Mouse (Mus musculus): ENCODE data around the gene Usb1. TPM values are rescaled to one million over a fixed set of nuclear protein-coding genes. Genes with fewer than 3 reads are reported as not detected.
A peak's percentile ranks its signal among the peaks of the same experiment; 100 is the strongest.

Gene Usb1
- polyA plus RNA-seq, 1 experiment from 2014 or later, result 37.8 TPM

DNA sequence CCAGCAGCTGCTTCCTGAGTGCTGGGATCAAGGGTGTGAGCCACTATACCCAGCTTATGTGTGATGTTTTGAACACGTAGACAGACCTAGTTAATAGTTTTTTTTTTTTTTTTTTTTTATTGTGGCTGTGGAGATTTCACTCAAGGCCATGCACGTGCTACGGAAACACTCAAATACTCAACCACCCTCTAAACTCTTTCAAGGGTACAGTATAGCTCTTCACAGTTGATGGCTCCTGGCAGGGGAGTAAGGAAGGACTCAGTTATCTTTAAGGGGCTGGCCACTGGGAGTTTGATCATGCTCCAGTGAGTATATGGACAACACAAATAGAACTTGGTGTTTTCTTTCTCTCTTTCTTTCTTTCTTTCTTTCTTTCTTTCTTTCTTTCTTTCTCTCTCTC lies 52.4 kb downstream of the Usb1 start:
- TF ChIP-seq CTCF (IDR thresholded peaks at IDR 0.05), result no peak
- ChIA-PET POLR2A (no interaction called here), CTCF (interaction anchor here (1.0 kb wide), 1 partner anchor 31 kb away, joined by 3 read pairs; no protein-coding TSS in a partner anchor)
- in situ Hi-C loops (cut with MboI; ENCODE audit: low pct_unique_long_range_greater_than_20kb), result no loop called here
- no peaks in the 10 kb centered on the region for H3K27me3 ChIP-seq
- DNase-seq (ENCODE audit: low read depth, low spot score), result no peak
- no peak for ATAC-seq

DNA sequence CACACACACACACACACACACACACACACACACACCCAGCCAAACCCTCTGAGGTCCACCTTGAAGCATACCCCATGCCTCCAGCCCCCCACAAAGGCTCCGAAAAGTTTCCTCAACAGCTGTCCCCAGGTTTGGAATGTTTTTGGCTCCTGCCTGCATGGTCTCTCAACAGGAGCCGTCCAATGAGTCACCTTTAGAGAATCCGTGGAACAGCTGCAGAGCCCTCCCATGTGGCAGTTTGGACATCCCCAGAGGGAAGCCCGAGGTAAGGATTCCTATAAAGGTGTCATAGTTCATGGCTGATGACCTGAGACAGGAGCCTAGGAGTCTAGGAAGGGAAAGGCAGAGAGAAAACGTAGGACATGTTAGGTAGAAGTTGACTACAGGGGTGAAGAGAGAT lies 54.0 kb downstream of the Usb1 start:
- TF ChIP-seq CTCF (IDR thresholded peaks at IDR 0.05), result no peak
- no peaks in the 10 kb centered on the region for H3K27me3 ChIP-seq
- peak; percentile 68 for DNase-seq (ENCODE audit: low read depth, low spot score)
- POLR2A ChIA-PET, result interaction anchor here (1.0 kb wide), 1 partner anchor 44 kb away, joined by 5 read pairs; no protein-coding TSS in a partner anchor
- CTCF ChIA-PET, result no interaction called here
- in situ Hi-C loops (cut with MboI; ENCODE audit: low pct_unique_long_range_greater_than_20kb), result no loop called here
- peak; percentile 75 for ATAC-seq

DNA sequence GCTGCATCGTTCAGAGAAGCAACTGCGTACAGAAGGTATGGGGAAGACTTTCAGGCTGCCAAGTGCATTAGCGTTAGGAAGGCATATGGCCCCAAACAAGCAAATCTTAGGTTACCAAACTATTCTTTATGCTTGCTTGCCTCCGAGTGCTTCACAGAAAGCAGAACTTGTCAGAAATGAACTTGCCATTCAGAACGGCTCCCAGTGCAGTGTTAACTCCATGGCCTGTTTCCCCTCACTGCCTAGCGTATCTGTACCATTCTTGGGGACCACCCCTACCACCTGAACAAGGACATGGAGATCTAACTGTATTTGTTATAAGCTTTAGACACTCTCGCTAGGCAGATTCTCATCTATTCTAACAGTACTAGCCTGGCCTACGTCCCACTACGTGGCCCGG lies 55.1 kb downstream of the Usb1 start:
- ChIA-PET CTCF (no interaction called here), POLR2A (no interaction called here)
- no peak for TF ChIP-seq CTCF (IDR thresholded peaks at IDR 0.05)
- no peaks in the 10 kb centered on the region for H3K27me3 ChIP-seq
- DNase-seq (ENCODE audit: low read depth, low spot score) (no peak), ATAC-seq (no peak)
- in situ Hi-C loops (cut with MboI; ENCODE audit: low pct_unique_long_range_greater_than_20kb), result no loop called here

DNA sequence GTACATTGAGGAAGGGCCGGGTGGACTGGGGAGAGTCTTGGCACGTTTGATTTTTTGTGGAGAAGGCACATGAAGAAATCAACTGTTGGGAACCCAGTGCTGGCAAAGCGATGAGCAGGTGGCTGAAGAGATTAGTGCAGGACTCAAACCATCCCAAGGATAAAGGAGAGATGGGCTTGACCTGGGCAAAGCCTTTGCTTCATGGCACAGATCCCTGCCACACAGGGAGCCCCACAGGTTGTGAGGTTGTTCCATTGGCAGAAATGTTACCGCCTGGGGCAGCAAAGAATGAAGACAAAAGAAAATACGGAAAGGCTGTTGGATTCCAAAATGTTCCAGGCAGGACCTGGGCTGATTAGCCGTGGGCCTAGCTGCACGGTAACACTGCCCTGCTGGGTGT lies 55.9 kb downstream of the Usb1 start:
- ATAC-seq, result no peak
- no peak for TF ChIP-seq CTCF (IDR thresholded peaks at IDR 0.05)
- in situ Hi-C loops (cut with MboI; ENCODE audit: low pct_unique_long_range_greater_than_20kb), result no loop called here
- ChIA-PET CTCF (no interaction called here), POLR2A (no interaction called here)
- H3K27me3 ChIP-seq, result no peaks in the 10 kb centered on the region
- no peak for DNase-seq (ENCODE audit: low read depth, low spot score)

DNA sequence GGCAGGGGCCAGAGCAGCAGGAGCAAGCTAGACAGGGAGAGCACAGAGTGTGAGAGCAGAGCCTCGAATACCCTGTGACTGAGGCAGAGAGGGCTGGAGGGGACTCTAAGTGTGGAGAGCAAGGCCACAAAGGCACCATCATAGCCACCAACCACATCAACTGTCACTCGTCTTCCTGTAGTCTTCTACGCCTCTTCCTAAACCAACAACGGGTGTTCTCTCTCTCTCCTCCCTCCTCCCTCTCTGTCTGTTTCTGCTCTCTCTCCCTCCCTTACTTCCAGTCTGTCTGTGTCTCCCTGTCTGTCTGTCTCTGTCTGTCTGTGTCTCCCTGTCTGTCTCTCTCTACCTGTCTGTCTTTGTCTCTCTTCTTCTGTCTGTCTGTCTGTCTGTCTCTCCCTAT lies 58.2 kb downstream of the Usb1 start:
- H3K27me3 ChIP-seq, result no peaks in the 10 kb centered on the region
- ATAC-seq (no peak), DNase-seq (ENCODE audit: low read depth, low spot score) (no peak)
- in situ Hi-C loops (cut with MboI; ENCODE audit: low pct_unique_long_range_greater_than_20kb), result no loop called here
- POLR2A ChIA-PET, result no interaction called here
- CTCF ChIA-PET, result no interaction called here
- no peak for TF ChIP-seq CTCF (IDR thresholded peaks at IDR 0.05)

DNA sequence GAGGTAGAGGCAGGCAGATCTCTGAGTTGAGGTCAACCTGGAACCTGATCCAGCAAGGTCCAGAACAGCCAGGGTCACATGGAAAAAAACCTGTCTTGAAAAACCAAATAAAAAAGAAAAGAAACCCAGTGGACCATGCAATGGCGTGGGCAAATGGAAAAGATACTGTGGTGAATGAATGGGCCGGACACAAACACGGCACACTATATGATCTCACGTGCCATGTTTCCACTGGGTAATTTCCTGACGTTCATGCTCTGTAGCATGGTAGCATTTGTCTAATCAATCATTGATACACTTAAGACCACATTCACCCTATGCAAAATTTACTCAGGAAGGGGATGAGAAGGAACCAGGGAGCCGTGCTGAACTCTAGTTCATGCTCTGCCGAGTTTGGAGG lies 59.0 kb downstream of the Usb1 start:
- ChIA-PET POLR2A (interaction anchor here (0.5 kb wide), 1 partner anchor 11 kb away, joined by 3 read pairs; no protein-coding TSS in a partner anchor), CTCF (no interaction called here)
- in situ Hi-C loops (cut with MboI; ENCODE audit: low pct_unique_long_range_greater_than_20kb), result no loop called here
- H3K27me3 ChIP-seq, result no peaks in the 10 kb centered on the region
- TF ChIP-seq CTCF (IDR thresholded peaks at IDR 0.05), result no peak
- ATAC-seq (no peak), DNase-seq (ENCODE audit: low read depth, low spot score) (no peak)

DNA sequence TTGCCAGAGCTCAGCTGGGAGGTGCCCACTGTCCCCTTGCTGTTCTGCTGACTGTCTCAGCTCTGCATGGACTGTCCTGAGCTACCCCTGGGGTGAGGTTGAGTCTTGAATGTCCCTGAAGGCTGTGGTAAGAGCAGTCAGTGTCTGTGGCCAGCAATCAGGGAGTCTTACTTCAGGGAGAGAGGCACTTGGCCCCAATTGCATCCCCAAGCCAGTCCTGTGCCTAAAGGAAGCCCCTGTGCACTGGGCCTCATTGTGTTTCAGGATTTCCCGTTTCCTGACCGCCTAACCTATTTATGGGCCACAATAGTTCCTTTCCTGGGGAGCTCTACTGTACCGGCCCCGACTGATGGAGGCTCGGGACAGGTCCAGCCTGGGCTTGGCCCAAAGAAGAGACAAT lies 60.5 kb downstream of the Usb1 start:
- no peak for TF ChIP-seq CTCF (IDR thresholded peaks at IDR 0.05)
- ChIA-PET CTCF (no interaction called here), POLR2A (no interaction called here)
- H3K27me3 ChIP-seq, result no peaks in the 10 kb centered on the region
- in situ Hi-C loops (cut with MboI; ENCODE audit: low pct_unique_long_range_greater_than_20kb), result no loop called here
- DNase-seq (ENCODE audit: low read depth, low spot score) (no peak), ATAC-seq (no peak)

DNA sequence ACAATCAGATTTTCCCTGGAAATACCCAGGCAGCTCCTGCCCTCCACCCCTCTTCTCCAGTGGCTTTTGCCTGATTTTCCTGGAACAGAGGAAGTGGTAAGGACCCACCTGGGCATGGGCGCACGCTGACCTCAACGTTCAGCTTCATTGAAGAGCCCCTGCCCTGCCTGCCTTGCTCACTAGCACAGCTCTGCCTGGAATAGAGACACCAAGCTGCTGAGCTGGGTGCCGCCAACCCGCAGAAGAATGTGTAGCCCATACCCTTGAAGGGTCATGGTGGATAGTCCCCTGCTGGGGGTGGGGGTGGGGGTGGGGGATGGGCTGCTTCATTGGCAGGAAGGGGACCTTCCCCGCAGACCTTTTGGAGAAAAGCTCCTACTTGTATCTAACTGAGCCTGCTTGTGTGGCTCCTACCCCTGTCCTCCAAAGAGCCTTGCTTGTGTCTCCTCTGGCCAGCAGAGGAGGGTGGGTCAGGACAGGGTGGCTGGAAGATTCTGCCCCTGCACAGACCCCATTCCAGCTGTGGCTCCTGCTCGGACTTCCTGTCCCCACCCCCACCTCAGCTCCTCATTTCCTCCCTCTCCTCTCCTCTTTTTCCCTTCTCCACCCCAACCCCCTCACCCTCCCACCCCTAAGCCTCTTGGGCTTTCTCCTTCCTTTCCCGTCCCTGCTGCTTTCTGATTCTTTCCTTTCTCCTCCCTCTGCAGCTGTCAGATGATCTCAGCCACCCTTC lies 63.3 kb downstream of the Usb1 start:
- no peaks in the 10 kb centered on the region for H3K27me3 ChIP-seq
- ATAC-seq (no peak), DNase-seq (ENCODE audit: low read depth, low spot score) (no peak)
- in situ Hi-C loops (cut with MboI; ENCODE audit: low pct_unique_long_range_greater_than_20kb), result no loop called here
- POLR2A ChIA-PET, result no interaction called here
- no peak for TF ChIP-seq CTCF (IDR thresholded peaks at IDR 0.05)
- CTCF ChIA-PET, result interaction anchor here (1.0 kb wide), 1 partner anchor 32 kb away, joined by 5 read pairs; no protein-coding TSS in a partner anchor

DNA sequence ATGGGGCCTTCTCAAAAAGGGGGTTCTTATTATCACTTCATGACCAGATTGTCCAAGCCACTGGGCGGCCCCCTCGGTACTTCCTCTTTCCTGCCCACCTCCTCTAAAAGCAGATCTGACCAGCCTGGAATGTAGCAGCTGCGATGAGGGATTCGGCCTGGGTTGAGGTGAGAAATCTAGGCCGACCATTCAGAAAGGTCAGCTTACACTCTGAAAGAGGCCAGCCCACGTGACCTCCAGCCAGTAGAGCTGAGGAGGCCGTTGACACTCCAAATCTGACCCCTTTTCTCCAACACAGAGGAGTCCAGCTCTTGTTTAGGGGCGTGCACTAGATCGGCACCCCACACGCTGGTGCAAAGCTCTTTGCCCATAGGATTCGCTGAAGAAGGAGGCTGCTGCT lies 64.7 kb downstream of the Usb1 start:
- in situ Hi-C loops (cut with MboI; ENCODE audit: low pct_unique_long_range_greater_than_20kb), result no loop called here
- TF ChIP-seq CTCF (IDR thresholded peaks at IDR 0.05), result no peak
- CTCF ChIA-PET, result interaction anchor here (1.0 kb wide), 1 partner anchor 33 kb away, joined by 3 read pairs; no protein-coding TSS in a partner anchor
- H3K27me3 ChIP-seq, result no peaks in the 10 kb centered on the region
- DNase-seq (ENCODE audit: low read depth, low spot score) (no peak), ATAC-seq (no peak)
- POLR2A ChIA-PET, result no interaction called here

Other genes starting within 250 kb of the Usb1 start
- 158 TPM for gene Kifc3, start 129.5 kb upstream of the Usb1 start, polyA plus RNA-seq (2021)
- 0.15 TPM for gene Cngb1, start 25.7 kb upstream of the Usb1 start, polyA plus RNA-seq (2021)
- not detected for gene Tepp, start 21.7 kb upstream of the Usb1 start, polyA plus RNA-seq (2021)
- 12.3 TPM for gene Zfp319, start 334 bp upstream of the Usb1 start, polyA plus RNA-seq (2021)
- 8.1 TPM for gene Mmp15, start 20.0 kb downstream of the Usb1 start, polyA plus RNA-seq (2021)
- gene Cfap20, start 102.6 kb downstream of the Usb1 start, polyA plus RNA-seq (2021), result 64.5 TPM
- 87.3 TPM for gene Csnk2a2, start 157.8 kb downstream of the Usb1 start, polyA plus RNA-seq (2021)
- gene Ccdc113, start 201.8 kb downstream of the Usb1 start, polyA plus RNA-seq (2021), result 1.0 TPM
- gene Prss54, start 244.1 kb downstream of the Usb1 start, polyA plus RNA-seq (2021), result not detected

Data from Patski (cell line).